Mouse (Mus musculus): ENCODE measurements around the gene Hbs1l.

Hbs1l gene

GRCm38 (mm10) chr10:21401259-21401658 lies 105.5 kb downstream of the Hbs1l start:
- no peak for DNase-seq (ENCODE audit: low spot score in 2 of 2)

GRCm38 (mm10) chr10:21404822-21405221 lies 109.0 kb downstream of the Hbs1l start:
- no peak for DNase-seq (ENCODE audit: low spot score in 2 of 2)

GRCm38 (mm10) chr10:21405707-21406534 lies 110.1 kb downstream of the Hbs1l start:
- no peak for DNase-seq (ENCODE audit: low spot score in 2 of 2)

GRCm38 (mm10) chr10:21410711-21411110 lies 114.9 kb downstream of the Hbs1l start:
- no peak for DNase-seq (ENCODE audit: low spot score in 2 of 2)

GRCm38 (mm10) chr10:21411621-21412205 lies 115.9 kb downstream of the Hbs1l start:
- no peak for DNase-seq (ENCODE audit: low spot score in 2 of 2)

- DNase-seq (ENCODE audit: low spot score in 2 of 2) = no peak
Observed at GRCm38 (mm10) chr10:21415031-21415430, 119.3 kb downstream of the Hbs1l start.

- DNase-seq (ENCODE audit: low spot score in 2 of 2) = no peak
Observed at GRCm38 (mm10) chr10:21416184-21416583, 120.4 kb downstream of the Hbs1l start.
